Mouse (Mus musculus) megakaryocyte progenitor cell, adult 5-6 weeks (primary cell): Measurements from ENCODE around the gene Psd. TPM values are rescaled to one million over a fixed set of nuclear protein-coding genes. Genes with fewer than 3 reads are reported as not detected.

Source experiments
- ATAC-seq: replicated peaks from 2 replicates; pipeline ENCODE4 v1.8.0; 2016; ENCODE audit warnings: mild to moderate bottlenecking, moderate TSS enrichment, inconsistent platforms; ENCODE audit not compliant: poor library complexity
- total RNA-seq, 2 experiments: library from RNA; stranded (forward) in 1 of 2; stranded (reverse) in 1 of 2; fragments of 157-497, 149-512 nt in 1 of 2; fragments of 200-1000 nt in 1 of 2; gene quantifications; 2 replicates each; pipeline versions ENCODE4 v1.2.3 to v1.2.4; 2015 to 2017

Psd gene
- total RNA-seq, 2 experiments from 2014 or later: 0.12 to 0.30 TPM

DNA sequence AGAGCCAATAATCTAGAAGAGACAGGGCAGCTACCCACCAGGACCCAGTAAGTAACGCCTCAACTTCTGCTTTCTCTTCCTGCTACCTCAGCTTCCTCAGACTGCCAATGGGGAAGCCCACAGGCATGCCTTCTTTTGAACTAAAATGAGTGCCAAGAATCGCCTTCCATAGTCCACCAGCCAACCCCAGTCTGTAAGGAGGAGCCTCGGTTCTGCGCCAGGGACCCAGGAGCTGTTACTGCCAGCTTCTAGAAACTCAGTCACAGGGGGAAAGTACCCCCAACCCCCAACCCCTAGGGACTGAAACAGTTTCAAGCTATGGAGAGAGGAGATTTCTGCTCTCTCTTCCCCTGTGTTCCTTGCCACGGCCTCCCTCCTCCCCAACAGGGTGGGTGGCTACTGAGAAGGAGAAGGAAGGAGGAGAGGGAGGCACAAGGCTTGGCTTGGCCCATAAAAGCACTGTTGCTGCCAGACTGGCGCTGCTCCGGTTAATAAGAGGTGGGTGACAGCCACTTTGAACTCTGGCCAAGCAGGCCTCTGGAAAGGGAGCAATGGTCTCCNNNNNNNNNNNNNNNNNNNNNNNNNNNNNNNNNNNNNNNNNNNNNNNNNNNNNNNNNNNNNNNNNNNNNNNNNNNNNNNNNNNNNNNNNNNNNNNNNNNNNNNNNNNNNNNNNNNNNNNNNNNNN, 12.5 kb upstream of the Psd start:
- ATAC-seq: peak; percentile 59

DNA sequence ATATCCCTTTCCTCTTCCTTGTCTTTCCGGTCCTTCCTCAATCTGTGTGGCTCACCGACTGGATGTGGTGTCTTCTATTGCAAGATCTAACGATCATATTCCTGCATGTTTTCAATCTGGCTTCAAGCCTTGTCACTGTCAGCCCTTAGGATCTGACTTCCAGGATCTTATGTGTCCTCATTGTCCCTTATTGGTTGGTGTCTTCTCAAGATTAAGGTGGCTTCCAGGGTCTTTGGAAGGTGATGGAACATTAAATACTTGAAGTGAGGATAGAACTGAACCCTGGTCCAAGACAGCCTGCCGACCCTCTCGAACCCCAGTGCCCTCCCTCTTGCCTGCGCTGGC, 12.0 kb upstream of the Psd start:
- ATAC-seq: no peak; the same call in 1 of the 2 replicates

DNA sequence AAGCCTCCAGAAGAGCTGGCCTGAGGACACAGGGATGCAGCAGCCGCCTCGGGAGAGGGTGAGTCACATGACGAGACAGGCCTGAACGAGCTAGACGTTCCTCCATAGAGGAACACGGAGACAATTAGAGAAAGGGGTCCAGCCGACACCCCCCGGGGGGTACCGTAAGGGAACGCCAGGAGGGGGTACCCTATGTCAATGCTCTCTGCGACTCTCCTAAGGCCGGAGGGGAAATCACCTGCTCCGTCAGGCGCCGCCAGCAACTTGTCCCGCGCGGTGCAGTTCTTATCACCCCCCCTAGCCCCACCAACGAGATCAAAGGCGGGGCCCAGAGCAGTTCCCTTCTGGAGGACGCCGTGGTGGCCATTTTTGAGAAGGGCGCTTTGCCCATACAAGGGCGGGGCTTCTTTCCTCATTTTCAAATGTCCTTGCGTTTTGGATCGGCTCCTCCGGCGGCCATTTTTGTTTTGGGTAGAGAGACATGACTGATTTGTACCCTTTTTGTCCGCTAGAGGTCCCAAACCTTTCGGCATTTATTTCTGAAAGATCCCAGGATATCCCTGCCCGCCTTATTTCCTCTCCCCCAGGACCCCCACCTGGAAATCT, 11.5 kb upstream of the Psd start, which contains the start of gene Cuedc2:
Gene Cuedc2, minus strand, starts transcription at position 372 of the 606 bp plus-strand sequence.
- ATAC-seq: peak; percentile 83

DNA sequence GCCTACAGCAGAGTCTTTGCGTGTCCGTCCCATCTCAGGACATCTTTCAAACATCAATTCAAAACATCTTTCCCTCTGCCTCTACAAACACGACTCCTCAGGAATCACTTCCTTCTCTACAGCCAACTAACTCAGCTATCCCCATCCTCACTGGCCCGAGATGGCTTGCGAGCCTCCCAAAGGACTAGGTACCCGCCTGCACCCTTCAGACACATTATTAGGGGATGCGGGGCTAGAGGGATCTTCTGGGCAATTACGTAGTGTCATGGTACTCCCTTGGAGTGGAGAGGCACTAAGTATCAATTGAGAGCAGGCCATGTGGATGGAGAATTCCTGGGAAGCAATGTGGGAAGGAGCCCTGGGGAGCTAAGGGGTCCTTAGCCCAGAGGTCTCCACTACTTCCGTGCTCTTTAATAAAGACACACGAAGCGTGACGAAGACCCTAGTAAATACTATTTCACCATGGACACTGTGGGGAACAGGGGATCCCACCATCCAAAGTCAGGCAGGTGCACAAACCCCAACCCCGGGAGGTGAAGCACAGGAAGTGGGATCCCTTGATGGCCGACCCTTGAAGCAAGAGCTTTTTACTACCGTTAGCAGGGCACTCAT, 10.9 kb upstream of the Psd start:
- no peak for ATAC-seq

DNA sequence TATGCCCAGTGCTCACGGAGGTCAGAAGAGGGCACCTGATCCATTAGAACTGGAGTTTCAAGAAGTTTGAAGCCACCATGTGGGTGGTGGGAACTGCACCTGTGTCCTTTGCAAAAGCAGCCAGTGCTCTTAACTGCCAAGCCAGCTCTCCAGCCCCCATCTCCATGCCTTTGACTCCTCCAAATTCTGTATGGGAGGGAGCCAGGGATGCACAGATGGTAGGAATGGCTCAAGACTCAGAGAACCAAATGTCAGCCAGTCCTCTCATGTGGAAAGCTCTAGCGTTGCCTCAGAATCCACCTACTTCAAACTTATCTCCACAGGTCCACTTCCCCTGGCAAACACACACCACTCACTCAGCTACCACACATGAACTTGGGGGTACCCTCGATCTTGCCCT, 7.0 kb upstream of the Psd start:
- no peak for ATAC-seq

DNA sequence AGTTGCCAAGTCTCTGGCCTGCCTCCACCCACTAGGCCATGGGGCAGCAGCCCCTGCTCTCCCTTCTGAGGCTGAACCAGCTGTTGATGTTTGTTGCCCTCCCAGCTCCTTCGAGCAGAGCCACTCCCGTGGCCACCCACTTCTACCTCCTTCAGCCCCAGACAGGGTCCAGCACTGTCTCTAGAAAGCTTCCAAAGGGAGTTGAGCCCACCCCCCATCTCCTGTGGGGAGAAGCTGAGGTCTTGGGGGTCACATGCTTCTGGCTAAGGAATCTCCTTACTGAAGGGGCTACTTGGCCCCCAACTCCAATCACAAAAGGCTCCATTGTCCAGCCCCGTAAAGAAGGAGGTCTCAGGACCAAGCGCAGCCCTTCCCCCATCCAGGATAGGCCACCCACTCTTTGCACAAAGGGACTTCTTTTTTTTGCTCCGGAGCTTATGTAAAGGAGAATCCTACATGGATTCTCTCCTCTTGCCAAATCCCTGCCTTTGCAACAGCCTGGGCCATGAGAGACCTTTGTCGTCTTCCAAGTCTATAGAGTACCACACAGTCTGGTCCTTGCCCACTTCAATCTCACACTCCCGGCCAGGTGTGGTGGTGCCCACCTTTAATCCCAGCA, 5.9 kb upstream of the Psd start:
- no peak for ATAC-seq

DNA sequence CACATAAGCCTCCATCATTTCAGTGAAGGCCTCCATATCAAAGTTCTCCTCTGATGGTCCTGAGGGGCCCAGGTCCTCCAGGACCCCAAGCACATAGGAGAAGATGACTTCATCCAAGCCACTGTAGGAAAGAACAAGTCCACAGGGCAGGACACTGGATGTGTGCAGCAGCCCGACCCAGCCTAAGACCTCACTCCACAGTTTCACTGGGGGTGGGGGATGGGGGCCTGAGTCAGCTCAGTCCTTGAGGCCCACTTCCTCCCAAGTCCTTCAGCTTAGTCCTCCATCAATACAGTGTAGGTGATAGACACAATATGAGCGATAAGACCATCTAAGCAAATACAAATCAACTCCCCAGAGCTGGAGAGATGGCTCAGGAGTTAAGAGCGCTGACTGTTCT, 5.0 kb upstream of the Psd start:
- no peak for ATAC-seq

DNA sequence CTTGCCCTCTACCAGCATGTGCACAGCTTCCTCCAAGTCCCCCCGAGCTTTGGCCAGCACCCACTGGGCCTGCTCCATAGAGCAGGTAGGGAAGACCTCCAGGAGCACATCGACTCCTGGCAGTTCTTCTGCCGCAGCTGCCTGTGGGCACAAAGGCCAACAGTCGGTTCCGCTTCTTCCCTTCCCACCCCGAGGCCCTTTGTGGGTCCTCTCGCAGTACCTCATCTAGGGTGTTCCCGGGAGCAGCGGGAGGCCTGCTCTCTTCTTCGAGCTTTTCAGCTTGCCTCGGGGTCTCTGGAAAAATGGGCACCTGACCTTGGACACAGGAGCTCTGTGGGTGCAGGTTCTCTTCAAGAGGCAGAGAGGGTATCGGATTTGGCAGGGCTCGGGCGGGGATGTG, 4.4 kb upstream of the Psd start:
- no peak for ATAC-seq

DNA sequence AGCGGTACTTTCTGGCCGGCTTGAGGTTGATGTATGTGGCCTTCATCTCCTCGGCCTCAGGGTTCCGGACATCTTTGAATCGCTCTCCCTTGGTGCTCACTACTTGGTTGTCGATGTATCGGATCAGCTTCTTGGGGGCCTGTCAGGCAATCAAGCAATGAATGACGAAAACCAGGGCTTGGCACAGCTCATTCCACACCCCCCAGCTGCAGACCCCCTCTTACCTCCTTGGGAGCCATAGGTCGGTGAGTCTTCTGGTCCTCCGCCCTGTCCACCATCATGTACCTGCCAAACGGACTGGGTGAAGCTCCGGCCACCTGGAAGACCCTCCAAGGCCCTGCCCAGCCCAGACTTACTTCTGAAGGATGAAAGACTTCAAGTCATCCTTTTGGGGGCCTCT, 3.7 kb upstream of the Psd start:
- no peak for ATAC-seq

DNA sequence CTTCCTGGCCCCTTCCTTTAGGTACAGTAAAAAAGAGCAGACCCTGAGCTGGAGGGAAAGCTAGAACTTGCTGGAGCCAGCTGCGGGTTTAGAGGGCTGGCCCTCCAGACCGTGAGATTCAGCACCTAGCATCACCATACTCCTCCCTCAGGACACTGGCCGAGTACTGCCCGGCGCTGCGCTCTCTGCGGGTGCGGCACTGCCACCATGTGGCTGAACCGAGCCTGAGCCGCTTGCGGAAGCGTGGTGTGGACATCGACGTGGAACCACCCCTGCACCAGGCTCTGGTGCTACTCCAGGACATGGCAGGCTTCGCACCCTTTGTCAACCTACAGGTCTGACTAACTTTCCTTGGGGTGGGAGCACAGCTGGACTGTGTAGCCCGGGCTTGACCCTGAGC, 3.0 kb upstream of the Psd start:
- peak; percentile 75 for ATAC-seq

DNA sequence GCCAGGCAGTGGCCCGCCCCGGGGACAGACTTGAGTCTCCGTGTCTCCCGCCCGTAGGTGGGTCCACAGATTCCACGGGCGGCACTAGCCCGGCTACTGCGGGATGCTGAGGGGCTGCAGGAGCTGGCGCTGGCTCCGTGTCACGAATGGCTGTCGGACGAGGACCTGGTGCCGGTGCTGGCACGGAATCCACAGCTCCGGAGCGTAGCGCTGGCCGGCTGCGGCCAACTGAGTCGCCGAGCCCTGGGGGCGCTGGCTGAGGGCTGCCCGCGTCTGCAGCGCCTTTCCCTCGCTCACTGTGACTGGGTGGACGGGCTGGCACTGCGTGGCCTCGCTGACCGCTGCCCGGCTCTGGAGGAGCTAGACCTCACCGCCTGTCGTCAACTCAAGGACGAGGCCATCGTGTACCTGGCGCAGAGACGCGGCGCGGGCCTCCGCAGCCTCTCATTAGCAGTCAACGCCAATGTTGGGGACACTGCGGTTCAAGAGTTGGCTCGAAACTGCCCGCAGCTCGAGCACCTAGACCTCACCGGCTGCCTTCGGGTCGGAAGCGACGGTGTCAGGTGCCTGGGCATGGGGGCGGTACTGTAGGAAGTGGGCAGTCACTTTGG, 2.2 kb upstream of the Psd start:
- ATAC-seq: no peak

DNA sequence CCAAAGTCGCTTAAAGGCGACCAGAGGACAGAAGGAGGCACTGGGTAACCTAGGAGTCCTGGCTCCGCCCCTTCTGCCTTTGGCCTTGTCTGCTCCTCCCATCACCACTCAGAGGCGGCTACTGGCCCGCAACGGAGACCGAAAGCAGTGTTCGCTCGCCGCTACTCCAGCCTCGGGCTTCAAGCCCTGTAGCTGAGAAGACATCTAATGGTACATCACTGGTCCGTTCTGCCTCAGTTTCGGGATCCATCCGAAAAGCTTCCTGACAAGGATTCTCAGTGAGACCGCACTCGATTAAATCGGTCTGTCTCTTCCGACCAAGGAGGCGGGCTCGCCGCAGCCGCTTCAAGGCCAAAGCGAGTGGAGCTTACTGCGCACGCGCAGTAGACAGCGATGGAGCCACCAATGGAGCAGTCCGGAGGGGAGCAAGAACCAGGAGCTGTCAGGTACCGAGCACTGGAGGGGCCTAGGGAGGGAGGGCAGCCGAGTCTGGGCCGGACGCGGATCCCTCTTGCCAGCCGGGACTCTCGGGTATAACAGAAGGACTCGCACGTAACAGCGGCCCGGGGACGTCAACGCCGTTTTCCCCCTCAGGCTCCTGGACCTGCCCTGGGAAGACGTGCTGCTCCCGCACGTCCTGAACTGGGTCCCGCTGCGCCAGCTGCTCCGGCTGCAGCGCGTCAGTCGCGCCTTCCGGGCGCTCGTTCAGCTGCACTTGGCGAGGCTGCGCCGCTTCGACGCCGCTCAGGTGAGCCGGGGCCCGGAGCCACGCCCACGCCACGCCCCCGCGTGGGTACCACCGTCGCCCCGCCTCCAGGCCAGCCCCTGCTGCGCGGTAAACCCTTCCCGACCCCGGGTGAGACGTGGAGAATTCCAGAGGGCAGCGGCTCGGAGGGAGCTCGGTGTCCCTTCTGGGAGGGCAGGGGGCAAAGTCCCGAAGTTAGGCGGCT, 1.4 kb upstream of the Psd start, which contains the start of gene Fbxl15:
Gene Fbxl15, plus strand, starts transcription at position 104 of the 950 bp plus-strand sequence.
- peak; percentile 72 for ATAC-seq

DNA sequence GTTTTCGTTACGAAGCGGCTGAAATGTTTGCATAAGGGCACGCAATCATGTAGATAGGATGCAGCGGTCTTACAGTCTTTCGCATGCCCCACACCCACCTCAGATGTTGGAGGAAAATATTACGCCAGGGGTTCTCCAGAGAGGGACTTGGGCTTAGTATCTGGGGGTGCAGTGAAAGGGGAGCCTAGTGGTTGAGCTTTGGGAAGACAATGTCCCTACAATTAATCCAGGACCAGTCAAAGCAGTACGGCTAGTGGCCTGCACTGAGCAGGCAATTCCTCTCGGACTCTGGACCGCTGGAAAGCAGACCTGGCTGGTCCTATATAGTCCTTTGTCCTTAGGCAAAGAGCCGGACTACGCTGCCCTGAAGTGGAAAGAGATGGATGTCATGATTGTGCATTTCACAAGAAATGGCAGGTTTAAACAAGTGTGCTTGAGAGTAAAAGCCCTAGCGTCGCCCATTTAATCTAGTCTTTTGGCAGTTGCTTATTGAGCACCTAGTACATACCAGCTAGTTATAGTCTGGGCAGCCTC, 642 bp upstream of the Psd start:
- no peak for ATAC-seq

DNA sequence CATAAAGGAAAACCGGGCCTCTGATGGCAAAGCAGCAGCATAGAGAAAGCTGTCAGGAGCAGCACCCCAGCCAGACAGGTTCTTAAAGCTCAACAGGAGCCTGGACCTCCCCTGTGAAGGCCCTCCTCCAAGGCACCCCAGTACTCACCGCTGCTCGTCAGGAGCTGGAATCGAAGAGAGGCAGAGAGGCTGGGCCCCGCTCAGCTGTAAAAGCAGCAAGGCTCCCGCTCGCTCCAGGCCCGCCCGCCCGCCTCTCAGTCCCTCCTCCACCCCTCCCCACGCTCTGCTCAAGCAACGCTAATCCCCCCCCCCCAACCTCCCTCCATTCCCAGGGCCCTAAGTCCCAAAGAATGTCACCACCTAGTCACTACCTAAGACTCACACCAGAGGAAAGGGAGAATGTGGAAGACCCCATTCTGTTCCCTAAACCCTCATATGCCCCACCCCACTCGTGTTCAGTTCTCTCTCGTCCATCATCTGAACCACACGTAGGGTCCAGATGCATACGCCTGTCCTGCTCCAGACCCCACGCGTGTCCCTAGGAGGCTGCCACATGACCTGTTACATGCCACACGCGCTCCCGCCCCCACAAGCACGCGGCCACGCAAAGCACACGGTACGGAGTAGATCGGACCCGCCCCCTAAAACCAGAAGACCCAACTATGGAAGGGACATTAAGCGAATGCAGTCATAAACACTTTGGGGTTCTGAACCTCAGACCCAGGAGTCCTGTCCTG, 769 bp downstream of the Psd start:
- no peak for ATAC-seq

DNA sequence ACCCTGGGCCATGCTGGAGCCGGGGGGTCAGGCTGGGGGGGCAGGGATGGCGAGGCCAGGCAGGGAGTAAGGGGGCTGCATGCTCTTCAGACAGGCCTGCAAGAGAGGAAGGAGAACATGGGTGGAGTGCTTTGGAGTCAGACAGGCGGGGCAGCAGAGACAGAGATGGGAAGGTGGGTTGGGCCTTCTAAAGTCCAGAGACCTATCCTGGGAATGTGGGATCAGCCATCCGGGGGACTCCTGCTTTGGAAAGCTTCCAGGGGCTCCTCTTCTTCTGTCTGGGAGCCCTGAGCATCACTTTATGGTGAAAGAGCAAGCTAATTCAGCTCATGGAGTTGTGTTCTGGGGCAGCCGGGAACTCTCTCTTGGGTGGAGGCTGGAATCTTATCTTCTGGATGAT, 2.0 kb downstream of the Psd start:
- no peak for ATAC-seq

DNA sequence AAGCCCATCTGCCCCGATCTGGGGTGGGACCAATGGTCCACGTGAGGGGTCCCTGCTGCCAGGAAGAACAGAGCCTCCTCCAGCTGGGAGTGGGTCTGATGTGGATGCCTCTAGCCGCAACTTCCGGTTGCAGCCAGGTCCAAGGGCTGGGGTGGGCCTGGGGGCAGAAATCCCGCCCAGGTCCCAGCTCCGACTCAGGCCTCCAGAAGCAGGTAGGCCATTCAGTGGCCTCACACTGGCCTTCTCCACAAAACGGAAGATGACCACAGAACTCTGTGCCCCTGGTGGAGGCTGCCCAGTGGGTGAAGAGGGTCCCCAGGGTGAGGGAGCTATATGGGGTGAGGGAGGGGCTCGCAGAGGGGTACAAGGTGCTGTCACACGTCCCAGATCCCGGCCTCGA, 2.6 kb downstream of the Psd start:
- no peak for ATAC-seq

DNA sequence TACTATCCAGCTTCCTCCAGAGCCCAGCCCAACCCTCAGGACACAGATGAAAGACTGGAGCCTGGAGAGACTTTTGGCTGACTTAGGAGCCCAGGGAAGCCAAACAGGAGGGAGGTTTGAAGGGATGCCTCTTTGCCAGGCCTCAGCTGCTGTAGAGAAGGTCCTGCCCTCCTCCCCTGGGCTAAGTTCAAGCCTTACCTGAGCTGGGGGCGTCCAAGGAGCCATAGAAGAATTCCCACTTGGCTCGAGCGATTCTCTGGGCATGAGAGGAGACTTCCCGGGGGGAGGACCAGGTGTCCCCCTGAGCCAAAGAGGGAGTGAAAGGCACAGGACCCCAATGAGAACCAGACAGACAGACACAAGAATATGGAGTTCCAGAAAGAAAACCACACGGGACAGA, 3.2 kb downstream of the Psd start:
- ATAC-seq: no peak

DNA sequence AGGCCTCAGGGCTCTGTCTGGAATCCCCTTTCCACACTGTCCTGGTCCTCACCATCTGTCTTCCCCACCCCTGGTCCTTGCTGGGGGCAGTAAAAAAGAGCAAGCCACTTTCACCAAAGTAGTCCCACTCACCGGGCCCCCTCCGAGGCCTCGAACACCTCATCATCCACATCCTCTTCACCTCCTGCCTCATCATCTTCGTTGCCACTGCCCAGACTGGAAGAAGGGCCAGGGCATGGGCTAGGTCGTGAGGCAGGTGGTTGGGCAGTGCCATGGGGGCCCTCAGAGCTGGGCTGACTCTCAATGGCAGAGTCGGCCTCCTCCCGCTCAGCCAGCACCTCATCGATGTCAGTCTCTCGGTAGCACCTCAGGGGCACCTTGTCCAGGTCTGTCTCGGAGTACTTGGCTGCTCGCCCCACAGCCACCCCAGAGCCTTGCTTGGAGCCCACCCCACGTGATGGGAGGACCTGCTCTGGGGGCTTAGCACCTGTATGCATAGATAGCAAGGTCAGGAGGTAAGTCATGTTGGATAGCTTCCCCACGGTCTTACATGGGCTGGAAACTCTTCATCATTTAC, 3.9 kb downstream of the Psd start:
- ATAC-seq: no peak
